Mouse (Mus musculus) neural tube, embryonic 10.5 days (tissue): ENCODE measurements around the gene Gm21093.
"Not testable (repeated sequence)": the region's sequence is repeated elsewhere in the genome, so short reads cannot be mapped to it uniquely, and the experiment has no call there.

ENCODE experiments used
- DNase-seq: peaks from one replicate; pipeline ENCODE4 v3.0.0-alpha.2; 2017; ENCODE audit warnings: low spot score; ENCODE audit errors: extremely low spot score

Gene Gm21093

DNA sequence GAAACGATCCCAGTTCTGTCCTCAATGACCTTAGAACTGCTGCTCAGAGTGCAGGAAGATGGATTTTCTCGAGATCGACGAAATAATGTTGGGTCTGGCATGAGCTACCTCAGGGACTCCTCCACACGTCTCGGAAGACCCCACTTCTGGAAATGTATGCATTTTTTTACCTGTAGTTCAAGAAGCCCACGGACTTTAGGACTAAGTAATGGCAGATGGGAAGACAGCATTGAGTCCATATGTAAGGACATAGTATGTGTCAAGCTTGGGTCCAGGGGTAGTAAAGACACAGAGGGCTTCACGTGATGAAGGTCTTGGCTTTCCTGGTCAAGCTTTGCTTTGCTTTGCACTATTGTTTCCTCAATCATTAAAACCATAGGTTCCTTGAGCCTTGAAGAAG lies at the start of gene Gm21093:
Gene Gm21093 (minus strand): TSS at position 101 of the 400 bp plus-strand sequence.
- DNase-seq: not testable (repeated sequence)
